Mouse (Mus musculus): ENCODE results near the gene Nudt17.
"Not testable (repeated sequence)": the region's sequence is repeated elsewhere in the genome, so short reads cannot be mapped to it uniquely, and the experiment has no call there.

Gene Nudt17

DNA sequence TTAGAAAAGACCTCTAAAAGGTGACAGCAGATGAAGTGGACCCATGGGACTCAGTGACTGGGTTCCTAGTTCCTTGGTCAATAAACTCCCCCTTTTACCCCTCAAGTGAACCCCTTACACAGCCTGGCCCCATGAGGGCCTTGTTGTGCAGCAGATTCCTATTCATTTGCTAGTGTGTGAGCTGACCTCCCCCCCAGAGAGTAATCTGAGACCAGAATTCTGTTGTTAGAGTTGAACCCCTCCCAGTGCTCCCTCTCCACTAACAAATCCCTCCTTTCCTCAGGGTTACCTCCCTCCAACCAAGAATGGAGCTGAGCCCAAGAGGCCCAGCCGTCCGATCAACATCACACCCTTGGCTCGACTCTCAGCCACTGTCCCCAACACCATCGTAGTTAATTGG is 7.4 kb downstream of the Nudt17 start:
- no peak for DNase-seq (ENCODE audit: low spot score)

DNA sequence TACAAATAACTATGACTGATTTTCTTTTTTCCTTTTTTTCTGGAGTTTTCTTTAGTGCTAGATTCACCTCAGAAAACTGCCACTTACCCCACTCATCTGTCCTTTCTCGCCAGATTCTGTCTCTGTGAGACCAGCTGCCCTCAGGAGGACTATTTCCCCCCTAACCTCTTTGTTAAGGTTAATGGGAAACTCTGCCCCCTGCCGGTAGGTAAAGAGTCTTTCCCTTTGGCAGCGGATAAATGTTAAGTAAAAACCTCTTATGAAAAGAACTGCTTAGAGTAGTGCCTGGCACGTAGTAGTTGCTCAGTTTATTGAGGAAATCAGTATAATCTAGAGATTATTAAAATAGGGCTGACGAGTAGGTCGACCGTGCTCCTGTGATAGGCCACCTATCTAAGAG is 8.0 kb downstream of the Nudt17 start:
- no peak for DNase-seq (ENCODE audit: low spot score)

GRCm38 (mm10) chr3:96698993-96699690 is 9.2 kb downstream of the Nudt17 start:
- DNase-seq (ENCODE audit: low spot score) = no peak

DNA sequence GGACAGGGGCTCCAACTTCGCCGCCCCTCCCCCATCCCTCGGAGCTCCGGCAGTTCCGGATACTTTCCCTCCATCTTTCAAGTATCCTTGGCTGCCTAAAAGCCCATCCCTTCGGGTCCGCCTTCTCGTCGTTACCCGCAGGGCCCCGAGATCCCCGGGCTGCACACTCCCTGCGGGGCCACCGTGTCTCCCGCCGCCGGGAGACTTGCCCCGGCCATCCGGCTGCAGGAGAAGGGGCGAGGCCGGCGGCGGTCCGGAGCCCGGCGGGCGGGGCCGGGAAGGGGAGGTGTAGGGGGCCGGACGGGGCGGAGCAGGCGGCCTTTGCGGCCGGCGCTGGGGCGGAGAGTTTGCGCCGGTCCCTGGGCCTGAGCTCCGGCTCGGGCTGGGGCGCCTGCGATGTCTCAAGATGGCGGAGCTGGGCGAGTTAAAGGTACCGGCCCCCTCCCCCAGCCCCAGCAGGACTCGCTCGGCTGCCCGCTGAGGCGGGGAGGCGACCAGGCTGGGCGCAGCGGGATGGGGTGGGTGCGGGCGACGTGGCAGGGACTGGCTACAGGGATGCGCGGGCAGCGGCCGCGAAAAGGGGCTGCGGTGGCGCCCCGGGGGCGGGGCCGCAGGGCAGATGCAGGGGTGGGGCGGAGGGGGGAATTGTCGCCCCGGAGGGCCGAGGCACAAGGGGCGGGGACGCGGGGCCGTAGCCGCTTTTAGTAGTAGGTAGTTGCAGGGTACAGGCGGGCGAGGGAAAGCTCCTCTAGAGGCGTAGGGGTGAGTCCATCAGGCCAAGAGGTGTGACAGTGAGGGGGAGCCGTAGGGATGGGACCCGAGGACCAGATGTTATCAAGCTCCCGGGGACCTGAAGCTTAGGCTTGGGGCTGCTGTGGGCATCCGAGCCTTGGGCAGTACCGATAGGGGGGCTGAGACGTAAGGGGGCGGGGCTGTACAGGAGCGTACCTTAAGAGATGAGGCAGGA is 11.3 kb downstream of the Nudt17 start:
- peak; percentile 55 for DNase-seq (ENCODE audit: low spot score)

DNA sequence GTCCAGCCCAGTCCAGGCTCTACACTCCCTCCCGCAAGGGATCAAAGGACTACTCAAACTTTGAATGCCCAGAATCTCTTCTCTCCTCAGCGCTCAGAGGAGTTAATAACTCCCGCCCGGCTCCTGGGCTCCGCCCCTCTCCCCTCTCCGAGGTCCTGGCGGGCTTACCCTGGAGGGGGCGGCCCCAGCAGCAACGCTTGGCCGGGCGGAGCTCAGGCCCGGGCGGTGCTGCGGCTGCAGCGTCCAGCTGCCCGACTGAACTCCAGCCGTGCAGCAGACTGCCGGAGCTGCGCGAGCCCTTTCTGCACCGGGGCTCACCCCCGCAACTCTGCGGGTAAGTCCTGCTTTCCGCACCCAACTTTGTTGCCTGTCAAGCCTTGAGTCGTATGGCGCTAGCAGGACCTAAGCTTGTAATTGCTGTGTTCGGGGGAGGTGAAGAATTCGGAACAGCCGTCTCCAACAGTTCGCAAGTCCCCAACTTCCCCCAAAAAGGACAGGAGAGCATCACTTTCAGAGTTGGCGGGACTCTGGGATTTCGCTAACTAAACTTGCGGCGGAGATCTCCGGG is 12.1 kb downstream of the Nudt17 start, which contains the start of gene Pias3:
Pias3 (plus strand) TSS at position 187 of the 568 bp plus-strand sequence.
- DNase-seq (ENCODE audit: low spot score) = no peak

- no peak for DNase-seq (ENCODE audit: low spot score)
These were observed 14.8 kb downstream of the Nudt17 start for GRCm38 (mm10) chr3:96693579-96693978.

- DNase-seq (ENCODE audit: low spot score) = no peak
These were observed 15.9 kb downstream of the Nudt17 start for GRCm38 (mm10) chr3:96692506-96692905.

- no peak for DNase-seq (ENCODE audit: low spot score)
These were observed 18.1 kb downstream of the Nudt17 start for GRCm38 (mm10) chr3:96690298-96690697.

DNA sequence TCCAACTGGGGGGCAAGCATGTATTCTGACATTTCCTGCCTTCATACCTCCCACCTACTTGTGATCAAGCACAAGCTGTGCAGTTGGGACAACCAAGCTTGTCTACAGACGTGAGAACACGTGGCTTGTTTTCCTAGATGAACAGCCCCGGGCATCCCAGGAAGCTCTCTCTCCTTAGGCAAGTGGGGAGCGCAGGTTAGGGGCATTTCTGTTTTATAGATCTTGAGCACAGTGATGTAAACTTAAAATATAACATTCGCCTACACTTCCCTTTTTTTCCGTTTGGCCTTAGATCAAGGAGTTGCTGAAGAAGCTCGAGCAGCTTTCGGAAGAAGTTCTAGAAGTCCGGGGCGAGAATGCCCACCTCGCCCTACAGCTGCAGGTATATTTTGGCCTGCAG is 19.5 kb downstream of the Nudt17 start:
- no peak for DNase-seq (ENCODE audit: low spot score)

- DNase-seq (ENCODE audit: low spot score) = not testable (repeated sequence)
These were observed 22.3 kb downstream of the Nudt17 start for GRCm38 (mm10) chr3:96686057-96686456.

GRCm38 (mm10) chr3:96684822-96685156 is 23.6 kb downstream of the Nudt17 start:
- DNase-seq (ENCODE audit: low spot score) = no peak

DNA sequence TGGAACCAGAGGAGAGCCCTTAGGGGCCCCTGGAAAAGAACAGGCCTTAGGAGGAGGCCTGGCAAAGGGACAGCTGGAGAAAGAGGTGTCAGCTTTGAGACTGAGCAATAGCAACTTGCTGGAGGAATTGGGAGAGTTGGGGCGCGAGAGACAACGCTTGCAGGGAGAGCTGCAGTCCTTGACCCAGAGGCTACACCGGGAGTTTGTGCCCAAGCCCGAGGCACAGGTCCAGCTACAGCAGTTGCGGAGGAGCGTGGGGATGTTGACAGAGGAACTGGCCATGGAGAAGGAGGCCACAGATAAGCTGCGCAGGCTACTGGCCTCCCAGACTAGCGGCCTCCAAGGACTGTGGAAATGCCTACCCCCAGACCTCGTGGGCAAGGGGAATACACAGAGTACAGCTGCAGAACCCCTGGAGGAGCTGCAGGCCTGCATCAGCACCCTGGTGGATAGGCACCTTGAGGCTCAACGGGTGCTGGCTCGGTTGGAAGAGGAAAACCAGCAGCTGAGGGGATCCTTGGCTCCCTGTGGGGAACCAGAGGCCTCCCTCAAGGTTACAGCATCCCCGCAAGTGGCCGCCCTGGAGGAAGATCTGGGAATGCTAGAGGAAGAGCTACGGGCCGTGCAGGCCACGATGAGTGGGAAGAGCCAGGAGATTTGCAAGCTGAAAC is 24.1 kb downstream of the Nudt17 start:
- no peak for DNase-seq (ENCODE audit: low spot score)

DNA sequence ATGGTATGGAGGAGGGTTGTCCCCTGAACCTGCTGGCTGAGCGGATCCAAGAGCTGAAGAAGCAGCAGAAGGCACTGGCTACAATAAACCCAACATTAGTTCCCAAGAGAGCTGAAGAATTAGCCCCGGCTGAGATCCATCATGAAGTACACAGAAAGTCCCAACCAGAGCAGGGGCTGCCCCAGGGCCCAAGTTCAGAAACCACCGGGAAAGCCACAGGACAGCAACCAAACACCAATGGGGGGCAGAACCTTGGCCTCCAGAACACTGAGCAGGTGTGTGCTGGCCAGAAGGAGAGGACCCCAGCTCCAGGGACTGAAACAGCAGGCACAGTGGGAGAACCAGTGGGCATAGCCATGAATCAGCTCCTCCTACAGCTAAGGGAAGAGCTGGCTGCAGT is 24.9 kb downstream of the Nudt17 start:
- DNase-seq (ENCODE audit: low spot score) = no peak

DNA sequence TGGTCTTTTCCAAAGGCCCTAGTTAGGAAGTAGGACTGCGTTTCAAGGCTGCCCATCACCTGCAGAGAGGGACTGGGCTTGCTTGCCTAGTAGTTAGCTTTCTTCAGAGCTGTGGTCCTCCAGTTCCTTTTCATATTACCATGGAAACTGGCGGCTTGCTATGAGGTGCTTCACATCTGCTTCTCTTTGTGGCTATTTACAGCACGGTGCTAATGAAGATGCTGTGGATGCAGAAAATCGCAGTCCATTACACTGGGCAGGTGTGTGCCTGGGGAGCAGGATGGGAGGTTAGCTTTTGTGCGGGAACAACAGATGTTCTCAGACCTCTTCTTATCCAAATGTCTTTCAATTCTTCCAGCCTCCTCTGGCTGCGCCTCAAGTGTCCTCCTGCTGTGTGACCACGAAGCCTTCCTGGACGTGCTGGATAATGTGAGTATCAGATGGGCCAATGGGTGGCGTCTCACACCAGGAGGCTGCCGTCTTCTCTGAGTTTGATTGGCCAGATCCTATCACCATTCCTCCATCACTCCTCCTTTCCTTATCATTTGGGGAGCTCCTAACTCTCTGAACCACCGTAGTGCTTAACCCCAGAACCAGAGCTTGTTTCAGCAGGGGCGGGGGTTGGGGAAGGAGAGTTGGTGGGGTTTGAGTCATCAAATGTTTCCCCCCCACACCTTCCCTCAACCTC is 27.9 kb downstream of the Nudt17 start:
- DNase-seq (ENCODE audit: low spot score) = no peak

- DNase-seq (ENCODE audit: low spot score) = no peak
These were observed 29.1 kb downstream of the Nudt17 start for GRCm38 (mm10) chr3:96679159-96679674.

DNA sequence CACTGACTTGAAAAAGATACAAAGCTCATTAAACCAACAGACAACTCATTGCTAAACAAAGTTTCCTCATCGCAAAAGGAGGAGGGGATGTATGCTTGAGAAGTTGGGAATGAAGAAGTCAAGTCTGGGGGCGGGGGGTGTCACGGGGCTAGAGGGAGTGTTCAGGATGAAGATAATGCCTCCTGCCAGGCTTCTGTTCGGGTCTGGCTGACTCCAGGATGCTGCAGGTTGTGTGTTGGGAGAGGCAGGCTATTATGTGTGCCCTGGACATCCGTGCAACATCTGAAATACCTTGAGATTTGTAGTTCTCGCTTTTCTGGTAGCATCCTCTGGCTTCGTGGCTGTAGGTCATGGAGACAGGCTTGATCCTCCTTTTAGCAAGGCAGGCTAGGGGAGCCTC is 29.9 kb downstream of the Nudt17 start:
- no peak for DNase-seq (ENCODE audit: low spot score)

DNA sequence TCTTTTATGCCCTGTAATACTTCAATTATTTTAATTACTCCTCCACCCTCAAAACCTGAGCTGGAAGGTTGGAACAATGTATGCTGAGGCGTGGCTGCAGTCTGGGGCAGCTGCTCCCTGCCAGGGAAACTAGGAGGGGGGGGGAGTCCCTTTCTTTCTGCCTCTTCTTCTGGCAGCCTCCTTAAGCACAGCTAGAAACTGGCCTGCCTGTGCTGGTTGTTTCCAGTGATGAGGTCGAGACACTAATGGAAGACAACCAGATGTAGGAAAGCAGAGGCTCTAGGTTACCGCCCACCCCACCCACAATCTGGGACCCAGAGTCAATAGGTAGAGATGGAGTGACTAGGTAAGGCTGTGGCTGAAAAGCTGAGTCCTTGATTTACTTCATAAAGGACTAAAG is 32.7 kb downstream of the Nudt17 start:
- DNase-seq (ENCODE audit: low spot score) = no peak

- no peak for DNase-seq (ENCODE audit: low spot score)
These were observed 33.2 kb downstream of the Nudt17 start for GRCm38 (mm10) chr3:96675171-96675570.

- no peak for DNase-seq (ENCODE audit: low spot score)
These were observed 33.9 kb downstream of the Nudt17 start for GRCm38 (mm10) chr3:96674442-96674841.

- no peak for DNase-seq (ENCODE audit: low spot score)
These were observed 34.8 kb downstream of the Nudt17 start for GRCm38 (mm10) chr3:96673514-96673913.

DNA sequence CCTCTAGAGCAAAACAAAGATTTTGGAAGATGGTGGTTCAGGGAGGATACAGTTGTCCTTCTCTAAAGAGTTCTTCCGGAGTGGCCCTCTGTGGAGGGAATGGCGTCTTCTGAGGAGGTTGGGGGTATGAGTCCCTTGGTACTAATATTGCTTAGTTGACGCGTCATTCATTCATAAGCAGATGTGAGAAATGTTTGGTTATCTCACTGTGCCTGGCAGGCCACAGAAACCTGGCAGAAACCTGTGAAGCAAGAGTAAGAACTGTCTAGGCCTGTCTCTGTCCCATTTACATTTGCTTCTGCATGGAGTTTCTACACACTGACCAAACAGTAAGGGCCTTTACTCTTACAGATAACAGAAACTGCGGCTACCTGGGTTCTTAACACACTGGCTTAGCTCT is 36.8 kb downstream of the Nudt17 start:
- DNase-seq (ENCODE audit: low spot score) = no peak

All from layer of hippocampus, adult 9-10 months (tissue).